Mouse (Mus musculus): ENCODE measurements around the gene Ppp2r1b. TPM values are rescaled to one million over a fixed set of nuclear protein-coding genes. Genes with fewer than 3 reads are reported as not detected.

Gene Ppp2r1b
- polyA plus RNA-seq, 1 experiment from 2014 or later, result 58.9 TPM

- Histone ChIP-seq H3K27me3 (no peaks in the 10 kb centered on the region), H3K4me1 (no peaks in the 10 kb centered on the region), H3K4me3 (replicated peaks) (no peak overlapping the region), H3K9ac (no peak overlapping the region), H3K9me3 (replicated peaks) (no peaks in the 10 kb centered on the region), H3K27ac (replicated peaks) (no peak overlapping the region), H3K36me3 (peaks cover 22% of the 10 kb centered on the region; the same call in 1 of the 2 replicates), H3K4me2 (replicated peaks) (no peak overlapping the region)
- ATAC-seq (ENCODE audit: insufficient number of reproducible peaks, low FRiP score, low TSS enrichment, low read depth), result no peak
- WGBS, result 86% methylated on average over 13 of the region's 13 CpGs
Observed at GRCm38 (mm10) chr9:50841079-50841789, 3.9 kb upstream of the Ppp2r1b start.

- no peaks in the 10 kb centered on the region for H3K27me3 ChIP-seq
- H3K4me1 ChIP-seq, result peaks cover 13% of the 10 kb centered on the region
- ATAC-seq (ENCODE audit: insufficient number of reproducible peaks, low FRiP score, low TSS enrichment, low read depth), result no peak
- H3K4me2 ChIP-seq (replicated peaks), result no peak overlapping the region
- no peaks in the 10 kb centered on the region for H3K9me3 ChIP-seq (replicated peaks)
- peaks cover 9% of the 10 kb centered on the region; the same call in 1 of the 2 replicates for H3K36me3 ChIP-seq
- H3K9ac ChIP-seq, result no peak overlapping the region
- no peak overlapping the region for H3K4me3 ChIP-seq (replicated peaks)
- no peak overlapping the region for H3K27ac ChIP-seq (replicated peaks)
- 48% methylated on average over 9 of the region's 9 CpGs for WGBS
Observed at GRCm38 (mm10) chr9:50845547-50845946, 446 bp downstream of the Ppp2r1b start.

GRCm38 (mm10) chr9:50847133-50847532, 2.0 kb downstream of the Ppp2r1b start:
- ATAC-seq (ENCODE audit: insufficient number of reproducible peaks, low FRiP score, low TSS enrichment, low read depth), result no peak

DNA sequence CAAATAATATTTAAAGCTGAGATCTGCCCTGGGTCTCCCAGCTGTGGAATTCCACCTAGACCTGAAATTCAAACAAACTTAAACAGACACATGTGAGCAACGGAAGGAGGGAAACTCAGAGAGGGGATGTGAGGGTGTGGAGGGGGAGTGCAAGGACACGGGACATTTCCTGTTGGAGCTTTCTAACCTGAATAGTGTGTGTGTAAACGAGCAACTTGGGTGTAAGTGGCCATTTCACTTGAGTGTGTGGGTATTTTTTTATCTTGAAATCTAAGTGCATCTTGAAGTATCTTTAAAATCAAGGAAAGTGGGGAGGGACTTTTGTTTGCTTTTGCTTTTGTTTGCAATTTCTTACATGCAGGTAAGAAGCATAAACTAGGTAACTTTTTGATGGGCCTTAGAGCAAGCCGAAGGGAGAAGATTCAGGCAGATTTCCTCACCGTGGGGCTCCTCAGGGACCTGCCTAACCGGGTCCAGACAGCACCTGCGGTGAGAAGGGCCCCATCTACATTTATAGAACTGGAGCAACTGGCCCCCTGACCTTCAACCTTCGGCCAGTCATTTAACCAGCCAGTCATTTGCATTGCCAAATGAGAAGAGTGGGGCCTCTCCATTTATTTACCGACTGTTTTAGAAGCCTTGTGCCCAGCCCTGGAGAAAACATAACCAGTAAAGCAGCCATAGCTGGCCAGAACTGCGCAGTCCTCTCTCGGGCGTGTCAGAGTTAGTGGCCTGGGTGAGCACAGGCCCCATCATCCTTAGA, 2.7 kb downstream of the Ppp2r1b start:
- no peak for ATAC-seq (ENCODE audit: insufficient number of reproducible peaks, low FRiP score, low TSS enrichment, low read depth)
- Histone ChIP-seq H3K27ac (replicated peaks) (no peak overlapping the region), H3K4me2 (replicated peaks) (no peak overlapping the region), H3K36me3 (peaks cover 7% of the 10 kb centered on the region; the same call in 1 of the 2 replicates), H3K4me3 (replicated peaks) (no peak overlapping the region), H3K27me3 (no peaks in the 10 kb centered on the region), H3K9me3 (replicated peaks) (no peaks in the 10 kb centered on the region), H3K4me1 (peaks cover 21% of the 10 kb centered on the region), H3K9ac (no peak overlapping the region)
- WGBS, result 57% methylated on average over 12 of the region's 12 CpGs

More at GRCm38 (mm10) chr9:50847133-50847532, 2.0 kb downstream of the Ppp2r1b start:
- H3K4me3 ChIP-seq (replicated peaks), result no peak overlapping the region
- H3K27ac ChIP-seq (replicated peaks), result no peak overlapping the region
- H3K4me2 ChIP-seq (replicated peaks), result no peak overlapping the region
- H3K9me3 ChIP-seq (replicated peaks), result no peaks in the 10 kb centered on the region
- no peaks in the 10 kb centered on the region for H3K27me3 ChIP-seq
- no peak overlapping the region for H3K9ac ChIP-seq
- WGBS, result 89% methylated on average over 6 of the region's 6 CpGs
- H3K4me1 ChIP-seq, result peaks cover 18% of the 10 kb centered on the region
- H3K36me3 ChIP-seq, result peaks cover 9% of the 10 kb centered on the region; the same call in 1 of the 2 replicates

DNA sequence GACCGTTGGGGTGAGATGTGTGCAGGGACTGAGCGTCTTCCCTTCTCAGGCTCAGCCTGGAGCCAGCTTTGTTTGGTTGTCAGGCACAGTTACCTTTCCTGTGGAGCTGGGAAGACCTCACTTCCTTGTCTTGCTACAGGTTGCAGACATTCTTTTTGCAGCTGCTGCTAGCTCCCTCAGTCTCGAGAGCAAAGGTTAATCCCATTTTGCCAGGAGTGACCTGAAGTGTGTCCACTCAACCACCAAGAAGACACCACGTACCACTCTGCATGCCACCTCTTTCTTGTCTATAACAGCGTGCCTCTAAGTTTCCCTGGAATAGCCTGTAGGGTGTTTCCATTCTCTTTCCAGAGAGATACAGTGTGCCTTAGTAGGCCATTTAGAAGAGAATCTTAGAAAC, 3.7 kb downstream of the Ppp2r1b start:
- Histone ChIP-seq H3K36me3 (peaks cover 2% of the 10 kb centered on the region; the same call in 1 of the 2 replicates), H3K27me3 (no peaks in the 10 kb centered on the region), H3K4me2 (replicated peaks) (no peak overlapping the region), H3K9me3 (replicated peaks) (no peaks in the 10 kb centered on the region), H3K9ac (no peak overlapping the region), H3K4me3 (replicated peaks) (no peak overlapping the region), H3K4me1 (peaks cover 21% of the 10 kb centered on the region), H3K27ac (replicated peaks) (no peak overlapping the region)
- 66% methylated on average over 5 of the region's 5 CpGs for WGBS
- ATAC-seq (ENCODE audit: insufficient number of reproducible peaks, low FRiP score, low TSS enrichment, low read depth), result no peak

GRCm38 (mm10) chr9:50849249-50849648, 4.1 kb downstream of the Ppp2r1b start:
- ATAC-seq (ENCODE audit: insufficient number of reproducible peaks, low FRiP score, low TSS enrichment, low read depth), result peak; percentile 73; the same call in 1 of the 2 replicates
- H3K4me2 ChIP-seq (replicated peaks), result no peak overlapping the region

DNA sequence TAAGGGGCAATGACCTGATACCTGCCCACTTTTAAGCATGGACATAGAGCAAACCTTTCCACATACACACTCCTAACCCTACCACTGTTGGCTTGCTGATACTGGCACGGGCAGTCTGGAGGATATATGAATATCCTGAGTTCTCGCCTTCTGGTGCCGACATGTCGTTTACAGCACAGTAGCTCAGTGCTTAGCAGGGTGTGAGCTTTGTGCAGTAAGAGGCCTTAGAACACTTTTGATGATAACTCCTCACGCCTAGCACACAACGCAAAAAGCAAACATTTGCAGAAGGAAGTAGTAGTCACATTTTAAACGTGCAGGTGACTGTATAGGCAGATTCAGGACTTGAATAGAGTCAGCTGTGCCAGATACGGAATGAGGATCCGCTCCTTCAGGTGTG, 4.7 kb downstream of the Ppp2r1b start:
- H3K9ac ChIP-seq, result no peak overlapping the region
- H3K27me3 ChIP-seq, result no peaks in the 10 kb centered on the region
- H3K4me3 ChIP-seq (replicated peaks), result no peak overlapping the region
- 68% methylated on average over 9 of the region's 9 CpGs for WGBS
- no peak for ATAC-seq (ENCODE audit: insufficient number of reproducible peaks, low FRiP score, low TSS enrichment, low read depth)
- H3K4me2 ChIP-seq (replicated peaks), result peak overlapping the region; percentile 32; the same call in 1 of the 2 replicates
- peaks cover 21% of the 10 kb centered on the region for H3K4me1 ChIP-seq
- H3K36me3 ChIP-seq, result no peaks in the 10 kb centered on the region
- H3K9me3 ChIP-seq (replicated peaks), result no peaks in the 10 kb centered on the region
- no peak overlapping the region for H3K27ac ChIP-seq (replicated peaks)

More at GRCm38 (mm10) chr9:50849249-50849648, 4.1 kb downstream of the Ppp2r1b start:
- Histone ChIP-seq H3K27me3 (no peaks in the 10 kb centered on the region), H3K27ac (replicated peaks) (no peak overlapping the region), H3K9me3 (replicated peaks) (no peaks in the 10 kb centered on the region), H3K4me1 (peaks cover 21% of the 10 kb centered on the region), H3K9ac (no peak overlapping the region), H3K36me3 (no peaks in the 10 kb centered on the region), H3K4me3 (replicated peaks) (no peak overlapping the region)
- WGBS, result 22% methylated on average over 8 of the region's 8 CpGs

- WGBS, result 14% methylated on average over 11 of the region's 11 CpGs
Observed at GRCm38 (mm10) chr9:50850271-50850670, 5.2 kb downstream of the Ppp2r1b start.

GRCm38 (mm10) chr9:50850713-50851112, 5.6 kb downstream of the Ppp2r1b start:
- WGBS, result 34% methylated on average over 8 of the region's 8 CpGs
- Histone ChIP-seq H3K27me3 (no peaks in the 10 kb centered on the region), H3K4me3 (replicated peaks) (no peak overlapping the region), H3K4me1 (peaks cover 21% of the 10 kb centered on the region), H3K9me3 (replicated peaks) (no peaks in the 10 kb centered on the region), H3K36me3 (no peaks in the 10 kb centered on the region), H3K4me2 (replicated peaks) (peak overlapping the region; percentile 32), H3K9ac (no peak overlapping the region), H3K27ac (replicated peaks) (peak overlapping the region; percentile 34; the same call in 1 of the 2 replicates)
- ATAC-seq (ENCODE audit: insufficient number of reproducible peaks, low FRiP score, low TSS enrichment, low read depth), result no peak

More at GRCm38 (mm10) chr9:50850271-50850670, 5.2 kb downstream of the Ppp2r1b start:
- Histone ChIP-seq H3K4me2 (replicated peaks) (peak overlapping the region; percentile 32), H3K4me1 (peaks cover 21% of the 10 kb centered on the region), H3K9me3 (replicated peaks) (no peaks in the 10 kb centered on the region), H3K4me3 (replicated peaks) (no peak overlapping the region), H3K27ac (replicated peaks) (0 out of 2 replicates have a peak overlapping the region, but pooled peaks have one; percentile 22), H3K9ac (no peak overlapping the region), H3K27me3 (no peaks in the 10 kb centered on the region), H3K36me3 (no peaks in the 10 kb centered on the region)
- 0 out of 2 replicates have a peak, but pooled peaks have one; percentile 30 for ATAC-seq (ENCODE audit: insufficient number of reproducible peaks, low FRiP score, low TSS enrichment, low read depth)

DNA sequence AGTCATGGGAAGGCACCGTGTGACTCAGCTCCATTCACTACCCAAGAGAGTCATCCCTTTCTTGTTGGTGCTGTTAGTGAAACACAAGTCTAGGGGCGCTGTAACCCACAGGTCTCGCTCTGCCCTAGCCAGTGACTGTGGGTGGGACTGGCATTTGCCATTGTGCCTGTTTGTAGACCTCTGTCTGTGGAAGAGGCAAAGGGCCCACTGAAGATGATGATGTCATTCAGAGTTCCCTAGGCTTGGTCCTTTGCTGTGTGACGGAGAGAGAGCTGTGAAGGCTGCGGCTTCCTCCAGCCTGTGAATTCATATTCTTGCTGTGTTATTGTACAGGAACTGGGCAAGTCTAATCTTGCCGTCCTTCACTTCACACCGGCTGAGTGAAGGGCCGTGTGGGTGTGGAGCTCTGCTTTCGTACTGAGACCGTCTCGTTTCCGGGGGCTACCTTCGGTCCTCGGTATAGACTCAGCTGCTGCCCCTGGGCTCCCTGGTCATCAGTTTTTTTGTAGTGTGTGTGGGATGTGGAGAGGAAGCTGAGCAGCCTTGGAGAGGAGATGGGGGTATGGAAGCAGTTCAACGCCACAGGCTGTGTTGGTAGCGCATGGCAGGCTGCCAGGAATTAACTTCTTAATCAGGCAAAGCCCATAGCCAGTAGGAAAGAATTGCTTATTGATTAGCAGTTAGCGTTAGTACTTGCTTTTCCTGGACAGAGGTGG, 7.7 kb downstream of the Ppp2r1b start:
- no peaks in the 10 kb centered on the region for H3K27me3 ChIP-seq
- H3K4me1 ChIP-seq, result peaks cover 30% of the 10 kb centered on the region
- peak overlapping the region; percentile 71; the same call in 1 of the 2 replicates for H3K27ac ChIP-seq (replicated peaks)
- no peak overlapping the region for H3K9ac ChIP-seq
- no peak for ATAC-seq (ENCODE audit: insufficient number of reproducible peaks, low FRiP score, low TSS enrichment, low read depth)
- WGBS, result 48% methylated on average over 17 of the region's 17 CpGs
- H3K9me3 ChIP-seq (replicated peaks), result no peaks in the 10 kb centered on the region
- no peaks in the 10 kb centered on the region for H3K36me3 ChIP-seq
- H3K4me3 ChIP-seq (replicated peaks), result peak overlapping the region; percentile 19; the same call in 1 of the 2 replicates
- H3K4me2 ChIP-seq (replicated peaks), result peak overlapping the region; percentile 23; the same call in 1 of the 2 replicates

DNA sequence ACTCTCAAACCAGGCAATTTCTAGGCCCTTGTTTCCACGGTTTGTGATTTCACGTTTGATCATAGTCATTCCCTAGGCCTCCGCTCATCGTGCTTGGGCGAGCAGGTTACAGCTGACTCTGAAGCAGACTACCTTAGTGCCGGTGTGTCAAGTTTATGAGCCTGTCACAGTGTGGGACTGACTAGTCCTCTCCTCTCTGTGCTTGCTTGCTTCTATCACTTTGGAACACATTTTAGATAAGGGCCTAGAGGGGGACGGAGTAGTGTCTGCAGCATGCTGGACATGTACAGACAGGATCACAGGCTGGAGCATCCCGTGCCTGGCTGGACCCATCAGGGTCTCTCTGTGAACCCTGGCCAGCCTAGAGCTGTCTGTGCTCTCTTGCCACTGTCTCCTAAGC, 9.3 kb downstream of the Ppp2r1b start:
- H3K36me3 ChIP-seq, result peaks cover 6% of the 10 kb centered on the region
- no peaks in the 10 kb centered on the region for H3K9me3 ChIP-seq (replicated peaks)
- H3K9ac ChIP-seq, result no peak overlapping the region
- no peak overlapping the region for H3K27ac ChIP-seq (replicated peaks)
- H3K4me1 ChIP-seq, result peaks cover 33% of the 10 kb centered on the region
- H3K4me2 ChIP-seq (replicated peaks), result no peak overlapping the region
- no peaks in the 10 kb centered on the region for H3K27me3 ChIP-seq
- no peak overlapping the region for H3K4me3 ChIP-seq (replicated peaks)
- WGBS, result 70% methylated on average over 8 of the region's 8 CpGs
- ATAC-seq (ENCODE audit: insufficient number of reproducible peaks, low FRiP score, low TSS enrichment, low read depth), result no peak

All from embryonic facial prominence, embryonic 15.5 days (tissue).